Mouse (Mus musculus) kidney, adult 8-10 months (tissue): ENCODE results near the gene Asb13.
A peak's percentile ranks its signal among the peaks of the same experiment; 100 is the strongest.

Source experiments
- DNase-seq, 2 experiments: peaks; one replicate each; pipeline ENCODE4 v3.0.0; 2022

The Asb13 gene

DNA sequence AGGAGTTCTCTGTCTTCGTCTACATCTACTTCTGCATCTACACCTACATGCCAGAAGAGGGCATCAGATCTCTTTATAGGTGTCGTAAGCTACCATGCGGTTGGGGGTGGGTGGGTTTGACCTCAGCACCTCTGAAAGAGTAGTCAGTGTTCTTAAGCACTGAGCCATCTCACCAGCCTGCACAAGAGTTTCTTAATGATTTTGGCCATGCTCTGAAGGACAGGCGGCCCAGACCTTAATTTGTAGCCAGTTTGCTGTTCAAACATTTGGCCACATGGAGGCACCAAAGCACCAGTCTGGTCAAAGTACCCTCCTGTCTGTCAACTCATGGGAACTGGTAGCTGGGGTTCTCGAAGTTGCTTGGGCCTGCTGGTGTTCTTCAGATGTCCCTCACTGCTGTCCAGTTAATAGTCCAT, 31.5 kb downstream of the Asb13 start:
- peak; percentile 72 to 90 for DNase-seq

DNA sequence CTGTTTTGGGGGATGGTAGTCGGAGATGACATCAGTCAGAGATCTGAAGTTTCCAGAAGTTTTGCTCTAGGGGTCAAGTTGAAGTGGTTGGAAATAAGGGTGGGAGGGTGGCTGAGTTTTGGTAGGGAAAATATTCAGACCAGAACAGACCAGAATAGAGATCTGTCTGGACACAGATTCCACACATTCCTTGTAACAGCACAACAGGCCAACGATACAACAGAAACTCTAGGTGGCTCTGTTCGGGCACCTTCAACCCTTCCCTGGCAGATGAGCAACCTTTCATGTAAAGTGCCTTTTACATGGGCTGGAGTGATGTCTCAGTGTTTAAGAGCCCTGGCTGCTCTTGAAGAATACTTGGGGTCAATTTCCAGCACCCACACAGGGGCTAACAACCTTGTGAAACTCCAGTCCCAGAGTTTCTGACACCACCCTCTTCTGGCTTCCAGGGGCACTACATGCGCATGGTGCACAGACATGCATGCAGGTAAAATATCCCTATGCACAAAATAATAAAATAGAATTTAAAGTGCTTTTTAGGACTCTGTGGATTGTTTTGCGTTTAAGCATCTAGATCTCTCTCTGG, 33.5 kb downstream of the Asb13 start:
- DNase-seq = no peak

DNA sequence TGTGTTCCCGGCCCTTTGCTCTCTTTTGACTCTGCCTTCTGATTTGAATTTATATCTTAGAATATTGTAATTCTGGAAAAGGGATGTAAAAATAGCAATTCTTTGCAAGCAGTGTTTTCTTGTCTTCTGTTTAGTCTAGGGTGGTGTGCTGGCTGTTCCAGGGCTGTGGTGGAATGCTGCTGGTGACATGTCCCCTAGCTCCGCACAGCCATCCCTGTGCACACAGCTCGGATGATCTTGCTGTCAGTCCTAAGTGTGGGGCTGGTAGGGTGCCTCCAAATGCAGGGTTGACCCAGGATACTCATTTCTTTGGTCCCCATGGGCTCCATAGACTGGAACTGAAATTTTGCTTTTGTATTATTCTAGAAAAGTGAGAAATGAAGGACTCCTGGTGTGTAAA, 34.2 kb downstream of the Asb13 start:
- no peak for DNase-seq

DNA sequence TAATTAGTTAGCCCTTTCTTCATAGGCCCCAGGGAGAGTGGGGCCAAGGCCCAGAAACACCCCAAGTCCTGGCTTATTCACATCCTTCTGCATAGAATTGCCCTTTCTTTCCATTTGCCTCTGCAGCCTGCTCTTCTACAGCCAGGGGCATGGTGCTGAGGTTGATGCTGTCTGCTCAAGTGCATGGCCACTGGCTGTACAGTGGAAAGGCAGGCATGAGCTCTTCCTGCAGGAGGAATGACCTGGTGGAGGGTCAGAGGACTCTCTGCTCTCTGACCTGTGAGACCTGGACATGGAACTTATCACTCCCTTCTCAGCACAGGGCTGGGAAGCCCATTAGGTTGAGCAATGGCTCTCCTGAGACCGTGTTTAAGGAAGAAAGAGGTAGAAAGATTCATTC, 35.8 kb downstream of the Asb13 start:
- no peak for DNase-seq

DNA sequence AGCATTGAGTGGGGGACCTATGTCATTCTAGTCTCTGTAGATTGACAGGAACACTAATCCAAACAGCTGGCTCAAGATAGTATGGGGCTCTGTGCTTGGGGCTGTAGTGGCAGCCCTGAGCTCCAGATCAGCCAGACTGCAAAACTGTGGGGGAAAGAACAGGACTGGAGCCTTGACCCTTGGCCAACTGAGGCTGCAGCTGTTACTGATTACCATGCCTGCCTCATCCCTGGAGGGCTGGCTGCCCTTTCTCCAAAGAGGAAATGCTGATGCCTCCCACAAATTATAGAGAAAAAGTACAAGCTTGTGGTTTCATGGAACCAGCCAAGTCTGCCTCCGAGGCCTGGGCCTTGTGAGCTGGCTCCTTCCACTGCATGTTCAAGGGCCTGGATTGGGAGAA, 36.2 kb downstream of the Asb13 start:
- peak; percentile 86 to 87 for DNase-seq

DNA sequence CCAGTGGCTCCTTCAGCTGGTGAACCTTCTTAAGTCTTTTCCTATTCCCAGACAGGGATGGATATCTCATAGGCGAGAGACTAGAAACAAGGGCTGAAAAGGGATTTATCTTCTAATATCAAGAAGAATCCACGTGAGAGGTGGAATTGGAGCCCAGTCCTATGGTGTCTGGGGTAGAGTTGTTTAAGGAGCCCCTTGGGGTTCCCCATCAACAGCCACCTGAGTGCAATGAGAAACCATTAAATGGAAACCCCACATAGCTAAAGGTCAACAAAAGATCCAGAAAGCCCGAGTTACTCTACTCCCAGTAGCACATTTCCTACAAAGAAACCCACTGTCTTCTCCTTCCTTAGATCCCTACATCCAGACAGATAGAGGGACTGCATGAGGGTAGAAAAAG, 39.3 kb downstream of the Asb13 start:
- DNase-seq = no peak

DNA sequence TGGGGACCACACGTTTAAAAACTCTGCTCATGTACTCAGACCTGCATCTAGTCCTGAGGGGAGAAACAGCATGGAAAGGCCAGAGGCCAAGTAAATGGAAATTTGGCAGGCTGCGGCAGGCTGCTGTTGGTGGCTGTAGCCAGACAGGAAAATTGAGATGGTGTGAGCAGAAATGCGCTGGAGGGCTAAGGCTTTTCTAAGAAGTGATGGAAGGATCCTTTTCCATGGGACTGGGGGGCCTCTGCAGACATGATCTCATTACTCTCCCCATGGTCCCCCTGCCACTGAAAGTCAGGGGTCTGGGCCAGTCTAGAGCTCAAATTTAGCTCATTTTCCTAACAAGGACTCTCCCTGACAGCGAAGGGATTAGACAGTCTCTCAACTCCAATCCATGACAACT, 39.8 kb downstream of the Asb13 start:
- DNase-seq = no peak

DNA sequence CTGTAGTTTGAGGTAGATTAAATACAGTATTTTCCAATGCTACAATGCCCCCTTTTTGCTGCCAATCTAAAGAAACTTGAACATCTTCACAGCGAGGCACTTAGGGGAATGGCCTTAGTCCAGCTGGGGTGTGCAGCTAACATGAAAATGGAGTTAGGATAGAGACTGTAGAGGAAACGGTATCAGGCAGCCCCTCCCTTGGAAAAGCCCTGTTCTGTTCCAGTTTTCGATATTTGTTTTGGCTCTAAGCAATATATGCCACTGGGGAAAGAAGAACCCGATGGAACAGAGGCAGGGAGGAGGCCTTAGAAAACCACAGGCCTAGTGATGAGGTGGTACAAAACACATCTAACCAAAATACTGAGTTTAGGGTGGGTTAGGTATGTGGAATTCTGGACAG, 42.0 kb downstream of the Asb13 start:
- no peak for DNase-seq

DNA sequence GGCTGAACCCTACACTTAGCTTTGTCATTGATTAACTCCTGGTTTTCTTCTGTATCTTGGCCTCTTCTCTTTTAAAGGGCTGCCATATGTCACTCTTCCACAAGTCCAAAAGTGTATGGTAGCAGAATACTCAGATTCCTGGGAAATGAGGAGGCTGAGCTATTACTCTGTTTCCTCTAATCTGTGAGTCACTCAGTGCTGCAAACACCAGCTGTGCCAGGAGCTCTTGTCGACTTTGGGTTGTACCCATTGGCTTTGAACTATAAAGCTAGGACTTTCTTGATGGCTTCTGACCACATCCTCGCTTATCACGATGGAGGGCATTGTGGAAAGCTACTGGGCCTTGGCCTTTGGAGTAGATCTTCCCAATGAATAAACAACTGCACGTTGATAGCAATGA, 45.3 kb downstream of the Asb13 start:
- DNase-seq = no peak

DNA sequence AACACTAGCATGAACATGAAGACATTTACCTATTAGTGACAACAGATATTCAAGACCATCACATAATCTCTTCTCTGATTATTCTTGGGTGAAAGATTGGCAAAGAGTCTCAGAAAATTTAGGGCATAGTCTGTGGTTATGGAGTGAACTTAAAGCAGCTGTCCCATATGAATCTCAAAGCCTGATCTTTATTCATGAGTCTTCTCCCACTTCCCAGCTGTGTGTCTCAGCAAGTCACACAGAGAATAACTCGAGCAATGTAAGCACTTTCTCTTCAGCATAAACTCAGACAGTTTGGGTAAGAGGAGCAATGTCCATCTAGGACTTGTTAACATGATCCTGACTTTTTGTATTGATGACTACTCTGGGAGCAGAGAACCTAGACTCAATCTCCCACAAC, 52.5 kb downstream of the Asb13 start:
- DNase-seq = no peak

DNA sequence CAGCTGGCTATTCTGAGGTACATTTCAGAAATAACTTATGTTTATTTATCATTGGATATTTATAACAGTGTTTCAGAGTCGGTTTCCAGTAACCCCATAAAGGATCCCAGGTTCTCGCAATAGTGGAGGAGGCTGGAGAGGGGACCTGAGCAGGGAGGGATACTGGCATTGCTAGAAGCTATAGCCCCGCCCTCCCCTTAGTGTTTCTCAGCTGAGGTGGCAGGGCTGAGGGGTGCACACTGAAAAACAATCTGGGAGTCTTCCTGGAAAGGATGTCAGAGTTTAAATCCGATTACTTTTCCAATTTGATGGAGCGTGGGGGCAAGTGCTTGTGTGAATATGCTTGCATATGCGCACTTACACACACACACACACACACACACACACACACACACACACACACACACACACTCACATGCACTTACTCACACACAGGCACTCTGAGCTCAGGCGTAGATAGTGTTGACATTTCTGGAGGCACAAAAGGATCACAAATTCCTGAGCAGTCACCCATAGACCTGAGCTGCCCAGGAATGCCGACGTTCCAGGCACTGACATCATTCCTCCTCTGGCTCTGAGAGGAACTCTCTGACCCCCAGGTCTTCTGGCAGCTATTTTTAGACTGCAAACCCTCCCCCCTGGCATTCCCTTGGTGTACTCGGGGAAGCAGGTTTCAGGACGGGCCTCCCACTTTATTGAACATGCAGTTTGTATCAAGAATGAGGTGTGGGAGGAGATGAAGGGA, 60.9 kb downstream of the Asb13 start:
- peak; percentile 73 to 87 for DNase-seq

DNA sequence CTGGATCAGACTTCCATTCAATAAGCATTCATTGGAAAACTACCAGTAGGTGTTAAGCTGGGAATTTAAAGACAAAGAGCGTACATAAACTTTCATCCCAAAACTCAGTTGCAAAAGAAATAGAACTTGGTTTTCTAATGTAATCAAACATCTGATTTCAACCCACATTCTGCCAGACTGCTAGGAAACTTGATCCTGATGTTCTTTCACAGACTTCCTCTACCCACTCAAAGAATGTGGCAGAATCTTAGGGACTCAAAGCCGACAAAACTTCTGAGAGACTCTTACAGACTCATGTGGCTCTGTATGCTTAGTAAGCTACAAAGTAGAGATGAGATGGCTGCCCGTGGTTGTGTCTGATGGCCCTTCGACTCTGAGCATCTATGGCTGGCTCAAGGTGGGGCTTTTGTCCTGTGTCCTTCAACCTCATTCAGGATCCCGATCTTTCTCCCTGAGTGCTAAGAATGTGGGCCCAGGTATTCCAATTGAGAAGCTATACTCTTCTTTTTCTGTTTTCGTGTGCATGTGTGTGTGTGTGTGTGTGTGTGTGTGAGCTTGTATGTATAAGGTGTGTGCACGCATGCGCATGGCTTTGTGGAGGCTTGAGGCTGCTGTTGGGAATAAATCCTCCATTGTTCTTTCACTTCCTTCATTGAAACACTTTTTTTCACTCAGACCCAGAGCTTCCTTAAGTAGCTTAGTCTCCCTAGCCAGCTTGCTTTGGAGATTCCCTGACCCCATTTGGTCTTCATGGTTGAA, 63.3 kb downstream of the Asb13 start:
- DNase-seq = no peak

DNA sequence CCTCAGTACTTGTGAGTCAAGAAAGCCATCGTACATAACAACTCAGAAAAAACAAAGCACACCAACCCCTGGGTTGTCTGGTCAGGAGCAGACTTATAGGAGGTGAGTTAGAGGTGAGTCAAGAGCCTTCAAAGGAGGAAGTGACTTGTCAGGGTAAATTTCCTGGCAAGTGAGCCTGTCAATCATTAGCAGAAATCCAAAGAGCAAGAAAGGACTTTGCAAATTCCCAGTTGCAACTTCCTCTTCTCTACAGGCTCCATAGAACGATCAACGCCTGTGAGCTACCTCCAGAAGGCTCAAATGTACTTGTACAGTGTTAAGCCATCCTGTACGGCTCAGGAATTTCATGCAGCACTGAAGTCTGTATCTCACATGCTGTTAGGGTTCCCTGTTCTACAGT, 66.9 kb downstream of the Asb13 start:
- peak; percentile 43 to 69 for DNase-seq
